Mouse (Mus musculus) activated CD4-positive, CD25-positive, alpha-beta regulatory T cell, adult 4 months (primary cell): ENCODE results near the gene Mast3. TPM values are rescaled to one million over a fixed set of nuclear protein-coding genes. Genes with fewer than 3 reads are reported as not detected.

Source experiments
- ATAC-seq: one replicate; pipeline ENCODE4 v1.8.0; 2017
- polyA plus RNA-seq, 2 experiments: library from polyadenylated mRNA; unstranded; fragments of 100-300 nt; shearing (Covaris generic); gene quantifications; one replicate each; pipeline ENCODE4 v1.2.1; 2017

Mast3 gene
- polyA plus RNA-seq, 2 experiments from 2014 or later, result 19.0 to 19.4 TPM

- no peak for ATAC-seq
Observed at GRCm38 (mm10) chr8:70758308-70758615, 46.6 kb downstream of the Mast3 start.

GRCm38 (mm10) chr8:70757523-70758307 lies 47.1 kb downstream of the Mast3 start:
- no peak for ATAC-seq

- no peak for ATAC-seq
Observed at GRCm38 (mm10) chr8:70756476-70757040, 48.3 kb downstream of the Mast3 start.

- ATAC-seq, result no peak
Observed at GRCm38 (mm10) chr8:70755661-70756475, 49.0 kb downstream of the Mast3 start.

GRCm38 (mm10) chr8:70754871-70755660 lies 49.8 kb downstream of the Mast3 start:
- ATAC-seq, result peak; percentile 13

GRCm38 (mm10) chr8:70754043-70754870 lies 50.6 kb downstream of the Mast3 start, which contains the start of gene Rab3a:
TSS of gene Rab3a (plus strand) at chr8:70754679.
- peak; percentile 98 for ATAC-seq

GRCm38 (mm10) chr8:70753151-70753550 lies 51.7 kb downstream of the Mast3 start:
- ATAC-seq, result no peak

- no peak for ATAC-seq
Observed at GRCm38 (mm10) chr8:70752000-70752764, 52.7 kb downstream of the Mast3 start.

GRCm38 (mm10) chr8:70750128-70750680 lies 54.6 kb downstream of the Mast3 start:
- no peak for ATAC-seq

- no peak for ATAC-seq
Observed at GRCm38 (mm10) chr8:70749097-70749674, 55.7 kb downstream of the Mast3 start.

- no peak for ATAC-seq
Observed at GRCm38 (mm10) chr8:70748246-70749096, 56.4 kb downstream of the Mast3 start.

- ATAC-seq, result no peak
Observed at GRCm38 (mm10) chr8:70747211-70747890, 57.5 kb downstream of the Mast3 start.

GRCm38 (mm10) chr8:70746676-70747075 lies 58.2 kb downstream of the Mast3 start:
- no peak for ATAC-seq

- no peak for ATAC-seq
Observed at GRCm38 (mm10) chr8:70745691-70746220, 59.1 kb downstream of the Mast3 start.

GRCm38 (mm10) chr8:70744806-70745205 lies 60.0 kb downstream of the Mast3 start:
- ATAC-seq, result peak; percentile 44

GRCm38 (mm10) chr8:70743656-70744590 lies 60.9 kb downstream of the Mast3 start:
- peak; percentile 47 for ATAC-seq
